Mouse (Mus musculus) megakaryocyte, embryonic 14.5 days (primary cell): Measurements from ENCODE around the gene Slc16a10. TPM values are rescaled to one million over a fixed set of nuclear protein-coding genes. Genes with fewer than 3 reads are reported as not detected.
A peak's percentile ranks its signal among the peaks of the same experiment; 100 is the strongest.

ENCODE experiments used
- H3K27me3 ChIP-seq: replicated peaks from 2 replicates; pipeline ENCODE3; 2012; ENCODE audit warnings: inconsistent platforms
- H3K36me3 ChIP-seq: replicated peaks from 2 replicates; pipeline ENCODE3; 2012; ENCODE audit warnings: low read length, inconsistent platforms, mixed read lengths
- H3K4me1 ChIP-seq: 2 replicates; pipeline ENCODE4 v1.6.1; 2012; ENCODE audit warnings: inconsistent platforms
- H3K4me3 ChIP-seq: replicated peaks from 2 replicates; pipeline ENCODE3; 2012; ENCODE audit warnings: moderate library complexity, mild to moderate bottlenecking, inconsistent platforms
- H3K9me3 ChIP-seq: 2 replicates; pipeline ENCODE4 v1.6.1; 2012; ENCODE audit warnings: inconsistent platforms
- FLI1 ChIP-seq: IDR thresholded peaks from 2 replicates; pipeline ENCODE4 v1.6.1; 2012; ENCODE audit warnings: low read length, inconsistent platforms, mixed read lengths
- GATA1 ChIP-seq: IDR thresholded peaks from 3 replicates; pipeline ENCODE4 v1.6.1; 2012; ENCODE audit warnings: mixed read lengths, low read length, inconsistent platforms, borderline replicate concordance
- polyA plus RNA-seq: library from polyadenylated mRNA; stranded (reverse); fragments of >175 nt; gene quantifications from 2 replicates; pipeline ENCODE4 v1.2.3, GENCODE M21; 2012; ENCODE audit warnings: low replicate concordance; ENCODE audit not compliant: insufficient read depth

The Slc16a10 gene
- polyA plus RNA-seq, 1 experiment: 7.0 TPM

DNA sequence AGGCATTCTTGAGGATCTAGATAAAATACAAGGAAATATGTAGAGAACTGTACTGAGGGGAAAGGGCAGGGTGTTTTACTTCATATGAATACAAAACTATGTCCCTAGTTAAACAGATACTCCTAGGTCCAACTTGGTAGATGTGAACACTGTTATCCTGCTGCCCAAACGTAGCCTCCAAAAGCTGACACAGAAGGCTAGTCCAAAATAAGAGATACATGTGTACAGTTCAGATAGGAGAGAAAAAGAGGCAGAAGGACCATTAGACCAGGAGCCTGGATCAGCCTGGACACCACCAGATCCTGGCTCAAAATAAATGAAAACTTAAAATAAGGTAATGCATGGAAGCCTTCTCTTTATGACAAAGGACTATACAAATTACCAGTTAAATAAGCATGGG lies 8.4 kb downstream of the Slc16a10 start:
- no peaks in the 10 kb centered on the region for H3K27me3 ChIP-seq
- no peaks in the 10 kb centered on the region for H3K9me3 ChIP-seq
- no peak for TF ChIP-seq GATA1
- TF ChIP-seq FLI1: no peak
- H3K4me3 ChIP-seq: no peak overlapping the region
- H3K4me1 ChIP-seq: peaks cover 100% of the 10 kb centered on the region
- H3K36me3 ChIP-seq: peaks cover 12% of the 10 kb centered on the region

DNA sequence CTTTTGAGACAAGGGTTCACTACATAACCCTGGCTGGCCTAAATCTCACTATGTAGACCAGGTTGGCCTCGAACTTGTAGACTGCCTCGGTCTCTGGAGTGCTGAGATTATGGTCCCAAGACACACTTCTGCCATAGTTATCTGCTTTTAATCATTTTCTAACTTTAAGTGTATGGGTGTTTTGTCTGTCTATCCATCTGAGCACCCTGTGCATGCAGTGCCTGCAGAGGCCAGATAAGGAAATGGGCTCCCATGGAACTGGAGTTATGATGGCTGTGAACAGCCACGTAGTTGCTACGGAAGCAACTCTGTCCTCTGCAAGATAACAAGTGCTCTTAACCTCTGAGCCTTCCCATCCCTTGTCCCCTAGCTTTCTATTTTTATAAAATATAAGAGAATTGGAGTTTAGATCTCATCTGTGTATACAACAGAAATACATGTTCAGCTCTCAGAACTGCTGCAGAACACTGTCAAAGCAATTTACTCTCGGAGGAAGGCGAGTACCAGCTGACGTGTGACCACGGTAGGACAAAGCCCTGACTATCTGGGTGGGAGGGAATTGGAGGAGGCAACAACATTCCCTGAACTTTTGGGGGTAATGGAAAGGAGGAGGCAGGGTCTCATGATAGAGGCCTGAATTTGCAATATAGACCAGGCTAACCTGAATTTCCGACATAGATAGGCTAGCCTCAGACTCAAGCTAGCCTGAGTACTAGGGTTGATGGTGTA lies 10.2 kb downstream of the Slc16a10 start:
- no peaks in the 10 kb centered on the region for H3K27me3 ChIP-seq
- TF ChIP-seq GATA1 (peak; percentile 95; the same call in 2 of the 3 replicates), FLI1 (no peak)
- H3K4me1 ChIP-seq: peaks cover 97% of the 10 kb centered on the region
- H3K4me3 ChIP-seq: peak overlapping the region; percentile 83
- H3K36me3 ChIP-seq: peaks cover 7% of the 10 kb centered on the region
- no peaks in the 10 kb centered on the region for H3K9me3 ChIP-seq

DNA sequence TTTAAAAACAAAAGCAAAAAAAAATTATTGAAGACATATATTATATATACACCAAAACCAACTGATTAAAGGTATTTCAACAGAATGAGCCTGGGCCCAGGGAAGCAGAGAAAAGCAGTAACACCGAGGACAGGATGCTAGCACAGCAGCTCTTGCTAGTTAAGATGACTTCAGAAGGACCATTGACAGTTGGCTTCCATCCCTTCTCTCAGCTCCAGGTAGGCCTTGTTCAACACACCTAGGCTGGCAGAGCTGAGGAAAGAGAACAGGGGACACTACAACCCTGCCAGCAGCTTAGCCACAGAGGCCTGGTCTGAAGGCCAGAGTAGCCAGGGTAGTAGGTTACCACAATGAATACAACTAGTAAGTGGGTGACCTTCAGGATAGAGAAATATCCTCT lies 11.9 kb downstream of the Slc16a10 start:
- H3K9me3 ChIP-seq: no peaks in the 10 kb centered on the region
- H3K4me1 ChIP-seq: peaks cover 94% of the 10 kb centered on the region
- peaks cover 8% of the 10 kb centered on the region for H3K36me3 ChIP-seq
- peak overlapping the region; percentile 30 for H3K4me3 ChIP-seq
- TF ChIP-seq FLI1: no peak
- TF ChIP-seq GATA1: no peak
- H3K27me3 ChIP-seq: no peaks in the 10 kb centered on the region

DNA sequence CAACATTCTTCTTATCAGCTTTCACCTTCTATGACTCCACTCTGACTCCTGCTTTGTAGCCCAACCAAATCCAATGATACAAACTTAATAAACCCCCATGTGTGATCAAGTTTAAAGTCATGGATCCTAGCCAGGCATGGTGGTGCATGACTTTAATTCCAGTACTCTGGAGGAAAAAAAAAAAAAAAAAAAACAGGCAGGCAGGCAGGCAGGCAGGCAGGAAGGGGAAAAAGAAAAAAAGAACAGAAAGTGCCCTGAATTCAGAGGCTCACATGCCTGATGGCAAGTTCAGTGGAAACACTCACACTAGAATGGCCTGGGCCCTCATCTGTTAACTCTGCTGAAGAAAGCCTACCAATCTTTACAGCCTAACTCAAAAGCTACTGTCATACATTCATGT lies 12.9 kb downstream of the Slc16a10 start:
- TF ChIP-seq GATA1 (no peak), FLI1 (no peak)
- Histone ChIP-seq H3K4me1 (peaks cover 94% of the 10 kb centered on the region), H3K4me3 (peak overlapping the region; percentile 82), H3K27me3 (no peaks in the 10 kb centered on the region), H3K9me3 (no peaks in the 10 kb centered on the region), H3K36me3 (peaks cover 9% of the 10 kb centered on the region)

DNA sequence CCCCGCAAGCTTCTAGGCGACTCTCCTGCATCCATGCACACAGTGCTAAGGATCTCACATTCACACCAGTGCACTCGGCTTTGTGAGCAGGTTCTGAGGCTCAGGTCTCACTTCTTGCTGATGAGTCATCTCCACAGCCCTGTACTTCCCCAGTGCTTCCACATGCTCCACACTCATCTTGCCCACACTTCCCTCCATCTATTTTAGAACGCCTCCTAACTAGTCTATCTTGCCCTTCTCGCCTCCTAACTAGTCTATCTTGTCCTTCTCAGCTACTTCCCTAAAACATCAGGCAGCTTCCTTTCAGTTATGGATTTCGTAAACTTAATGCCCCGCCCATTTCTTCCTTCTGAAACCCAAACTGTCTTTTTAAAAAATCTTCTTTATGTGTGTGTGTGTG lies 13.6 kb downstream of the Slc16a10 start:
- H3K4me3 ChIP-seq: peak overlapping the region; percentile 81
- no peak for TF ChIP-seq GATA1
- no peak for TF ChIP-seq FLI1
- peaks cover 93% of the 10 kb centered on the region for H3K4me1 ChIP-seq
- H3K36me3 ChIP-seq: peaks cover 9% of the 10 kb centered on the region
- H3K27me3 ChIP-seq: no peaks in the 10 kb centered on the region
- no peaks in the 10 kb centered on the region for H3K9me3 ChIP-seq

DNA sequence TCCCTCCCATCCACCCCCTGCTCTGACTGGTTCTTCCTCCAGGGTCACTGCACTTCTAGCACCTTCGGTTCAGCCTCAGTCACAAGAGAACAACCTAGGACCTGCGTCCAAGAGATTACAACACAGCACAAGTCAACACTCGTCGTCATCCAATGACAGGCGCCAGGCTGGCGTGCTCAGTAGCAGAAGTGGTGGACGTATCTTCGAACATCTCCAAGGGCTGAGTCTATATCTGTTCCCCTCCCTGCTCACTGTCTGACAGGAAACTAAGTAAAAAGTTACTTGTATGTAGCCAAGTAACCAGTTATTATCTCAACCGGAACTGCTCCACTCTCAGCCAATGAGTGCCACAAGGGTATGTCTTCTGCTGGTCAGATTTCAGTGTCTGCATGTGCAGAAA lies 16.9 kb downstream of the Slc16a10 start:
- TF ChIP-seq FLI1 (no peak), GATA1 (peak; percentile 11; the same call in 1 of the 3 replicates)
- Histone ChIP-seq H3K4me1 (peaks cover 75% of the 10 kb centered on the region), H3K9me3 (peaks cover 7% of the 10 kb centered on the region), H3K27me3 (no peaks in the 10 kb centered on the region), H3K36me3 (peaks cover 35% of the 10 kb centered on the region), H3K4me3 (peak overlapping the region; percentile 86)

DNA sequence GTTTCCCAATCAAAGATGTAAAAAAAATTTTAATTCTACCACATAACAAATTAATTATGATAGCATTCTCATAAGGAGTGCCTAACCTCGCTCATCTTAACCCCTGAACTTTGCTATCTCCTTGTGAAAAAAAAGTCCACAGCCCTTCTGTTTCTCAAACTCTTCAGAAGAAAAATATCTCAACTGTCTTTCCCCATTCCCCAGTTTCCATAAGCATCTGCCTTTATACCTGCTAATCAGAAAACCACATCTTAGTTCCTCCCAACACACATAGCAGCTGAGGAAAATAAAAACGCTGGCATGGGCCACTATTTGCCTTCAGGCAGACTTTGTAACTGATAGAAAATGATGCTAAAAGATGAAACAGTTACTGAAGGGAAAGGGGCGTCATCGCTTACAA lies 17.5 kb downstream of the Slc16a10 start:
- Histone ChIP-seq H3K9me3 (peaks cover 7% of the 10 kb centered on the region), H3K27me3 (no peaks in the 10 kb centered on the region), H3K4me3 (no peak overlapping the region), H3K36me3 (peaks cover 38% of the 10 kb centered on the region), H3K4me1 (peaks cover 72% of the 10 kb centered on the region)
- TF ChIP-seq GATA1 (no peak), FLI1 (no peak)

DNA sequence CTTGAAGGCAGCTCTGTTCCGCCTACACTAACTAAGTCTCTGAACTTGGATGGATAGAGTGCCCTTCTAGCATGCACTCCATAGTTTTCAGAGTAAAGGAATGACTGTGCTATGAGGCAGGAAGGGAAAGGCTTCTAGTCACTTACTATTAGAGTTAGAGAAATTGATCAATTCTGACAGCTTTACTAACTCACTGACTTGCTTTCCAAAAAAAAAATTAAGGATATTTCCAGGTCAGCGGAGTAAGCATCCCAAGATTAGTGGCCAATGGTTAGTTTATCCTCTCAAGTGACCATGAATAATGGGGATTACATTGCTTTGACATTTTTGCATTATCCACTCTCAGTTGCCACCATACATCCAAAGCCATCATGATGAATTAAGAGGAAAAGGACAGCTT lies 18.0 kb downstream of the Slc16a10 start:
- TF ChIP-seq GATA1 (no peak), FLI1 (no peak)
- peaks cover 7% of the 10 kb centered on the region for H3K9me3 ChIP-seq
- H3K4me3 ChIP-seq: no peak overlapping the region
- peaks cover 68% of the 10 kb centered on the region for H3K4me1 ChIP-seq
- no peaks in the 10 kb centered on the region for H3K27me3 ChIP-seq
- peaks cover 40% of the 10 kb centered on the region for H3K36me3 ChIP-seq

DNA sequence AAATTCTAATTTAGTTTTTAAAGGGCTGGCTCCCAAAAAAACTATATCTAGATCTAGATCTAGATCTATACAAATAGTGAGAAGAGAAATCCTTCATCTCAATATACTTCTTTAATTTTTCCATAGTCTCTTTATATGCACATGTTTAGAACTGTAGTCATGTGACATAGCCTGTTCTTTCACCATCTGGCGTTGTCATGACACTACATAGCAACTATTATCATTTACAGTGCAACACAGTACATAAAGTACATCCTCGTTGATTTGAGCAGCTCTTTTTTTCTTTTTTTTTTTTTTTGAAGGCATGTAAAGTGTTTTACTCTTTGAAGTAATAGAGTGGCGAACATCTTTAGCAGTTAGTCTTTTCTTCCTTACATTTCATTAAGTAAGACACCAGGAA lies 22.6 kb downstream of the Slc16a10 start:
- peaks cover 7% of the 10 kb centered on the region for H3K9me3 ChIP-seq

DNA sequence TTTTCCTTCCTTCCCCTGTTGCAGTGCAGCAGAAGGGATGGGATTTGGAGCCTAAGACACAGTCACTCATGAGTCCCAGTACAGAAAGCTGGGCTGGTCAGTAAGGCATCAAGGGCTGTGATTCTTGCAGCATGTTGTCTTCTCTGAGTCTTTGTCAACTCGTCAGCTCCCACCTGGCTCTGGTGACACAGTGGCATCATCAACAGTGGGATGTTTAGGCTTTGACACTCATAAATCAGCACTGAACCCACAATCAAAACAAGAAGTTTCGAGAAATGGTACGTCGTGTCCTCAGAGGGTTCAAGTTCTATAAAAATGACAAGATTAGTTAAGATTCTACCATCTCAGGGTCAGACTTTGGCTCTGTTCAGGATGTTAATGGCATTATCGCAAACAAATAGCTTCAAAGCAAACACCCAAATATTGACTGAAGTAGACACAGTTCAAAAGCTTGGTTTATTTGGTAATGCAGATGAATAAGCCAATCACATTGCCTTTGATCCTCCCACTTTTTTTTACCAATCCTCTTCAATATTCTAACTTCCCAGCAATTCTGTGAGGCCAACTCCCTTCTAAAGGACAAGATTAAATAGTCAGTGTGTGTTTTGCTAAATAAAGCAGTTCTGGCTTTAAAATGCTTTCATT lies 23.2 kb downstream of the Slc16a10 start:
- TF ChIP-seq FLI1 (no peak), GATA1 (no peak)
- Histone ChIP-seq H3K4me3 (no peak overlapping the region), H3K9me3 (peaks cover 7% of the 10 kb centered on the region), H3K36me3 (peaks cover 78% of the 10 kb centered on the region), H3K27me3 (no peaks in the 10 kb centered on the region), H3K4me1 (peaks cover 70% of the 10 kb centered on the region)

More for the DNA sequence above, 22.6 kb downstream of the Slc16a10 start:
- TF ChIP-seq GATA1: no peak
- Histone ChIP-seq H3K36me3 (peaks cover 73% of the 10 kb centered on the region), H3K27me3 (no peaks in the 10 kb centered on the region), H3K4me3 (no peak overlapping the region), H3K4me1 (peaks cover 70% of the 10 kb centered on the region)
